Mouse (Mus musculus): ENCODE measurements at regions not wholly inside any gene's neighbourhood (a gene's known extent, or its start where the extent isn't known, plus 50 kb on each side); places are given as distances from the start of the nearest gene placed in this dataset.

DNA sequence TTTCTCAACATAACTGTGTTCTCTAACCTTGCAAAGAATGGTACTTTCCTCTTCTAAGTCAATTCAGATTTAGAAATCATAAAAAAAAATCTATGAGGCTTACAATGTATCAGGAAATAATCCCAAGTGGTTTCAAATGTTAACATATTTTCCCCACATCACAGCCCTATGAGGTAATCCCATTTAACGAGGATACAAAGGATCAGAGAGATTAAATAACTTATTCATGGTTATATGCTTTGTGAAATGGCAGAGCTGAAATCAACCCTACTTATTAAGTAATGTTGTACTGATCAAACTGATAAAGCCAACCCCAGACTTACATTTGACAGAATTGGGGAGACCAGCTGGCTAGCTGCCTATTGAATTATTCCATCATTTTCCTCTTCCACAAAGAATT lies 614.4 kb downstream of the Ntrk3 start:
- DNase-seq (ENCODE audit: low spot score) = no peak

DNA sequence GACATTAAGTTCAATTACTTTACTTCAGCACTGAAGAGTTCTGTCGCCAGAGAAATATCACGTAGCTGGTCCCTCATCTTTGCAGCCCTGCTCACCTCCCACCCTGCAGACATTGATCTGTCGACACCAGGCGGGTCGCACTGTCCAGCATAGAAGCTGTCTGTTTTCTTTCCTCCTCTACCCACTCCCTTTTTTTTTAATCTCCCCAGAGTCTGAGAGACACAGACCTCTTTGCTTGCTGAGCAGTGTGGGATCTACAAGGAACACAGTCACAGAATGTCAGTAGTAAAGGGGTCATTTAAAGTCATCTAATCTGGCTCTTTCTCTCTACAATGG lies 616.7 kb downstream of the Ntrk3 start:
- DNase-seq (ENCODE audit: low spot score) = no peak

- DNase-seq (ENCODE audit: low spot score) = no peak
Measured at GRCm38 (mm10) chr7:78120462-78121150, 617.2 kb downstream of the Ntrk3 start.

DNA sequence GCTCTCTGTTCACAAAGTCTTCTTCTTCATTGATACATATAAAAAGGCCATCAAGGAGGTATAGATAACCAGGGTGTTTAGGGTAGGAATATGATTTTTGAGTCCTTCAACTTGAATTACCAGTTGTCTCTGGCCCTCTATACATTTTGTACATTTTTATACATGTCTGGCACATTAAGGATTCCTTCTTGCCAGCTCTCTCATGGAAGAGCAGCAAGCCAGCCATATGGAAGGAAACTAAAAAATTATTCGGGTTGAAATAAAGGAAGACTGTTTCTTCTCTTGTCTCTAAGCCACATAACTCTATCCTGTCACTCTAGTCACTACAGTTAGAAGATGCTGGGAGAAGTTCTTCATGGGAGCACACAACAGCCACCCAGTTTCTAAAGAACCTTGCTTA lies 618.0 kb downstream of the Ntrk3 start:
- DNase-seq (ENCODE audit: low spot score) = no peak

GRCm38 (mm10) chr7:78111291-78111690 lies 626.5 kb downstream of the Ntrk3 start:
- DNase-seq (ENCODE audit: low spot score) = no peak

- no peak for DNase-seq (ENCODE audit: low spot score)
Measured at GRCm38 (mm10) chr7:78103536-78104279, 634.1 kb downstream of the Ntrk3 start.

DNA sequence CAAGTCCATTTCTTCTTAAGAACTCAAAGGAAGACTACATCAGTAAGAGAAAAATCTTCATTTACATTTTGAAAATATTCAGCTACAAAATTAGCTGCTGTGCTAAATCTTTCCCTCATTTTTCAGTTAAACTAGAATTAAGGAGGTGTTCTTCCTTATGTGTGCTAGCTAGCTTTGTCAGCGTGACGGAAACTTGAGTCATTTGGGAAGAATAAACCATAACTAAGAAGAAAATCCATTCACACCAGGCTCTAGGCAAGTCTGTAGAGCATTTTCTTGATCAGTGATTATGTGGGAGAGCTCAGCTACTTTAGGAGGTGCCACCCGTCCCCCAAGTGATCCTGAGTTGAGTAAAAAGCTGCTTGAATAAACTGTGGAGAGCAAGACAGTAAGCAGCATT lies 635.4 kb downstream of the Ntrk3 start:
- DNase-seq (ENCODE audit: low spot score) = no peak

DNA sequence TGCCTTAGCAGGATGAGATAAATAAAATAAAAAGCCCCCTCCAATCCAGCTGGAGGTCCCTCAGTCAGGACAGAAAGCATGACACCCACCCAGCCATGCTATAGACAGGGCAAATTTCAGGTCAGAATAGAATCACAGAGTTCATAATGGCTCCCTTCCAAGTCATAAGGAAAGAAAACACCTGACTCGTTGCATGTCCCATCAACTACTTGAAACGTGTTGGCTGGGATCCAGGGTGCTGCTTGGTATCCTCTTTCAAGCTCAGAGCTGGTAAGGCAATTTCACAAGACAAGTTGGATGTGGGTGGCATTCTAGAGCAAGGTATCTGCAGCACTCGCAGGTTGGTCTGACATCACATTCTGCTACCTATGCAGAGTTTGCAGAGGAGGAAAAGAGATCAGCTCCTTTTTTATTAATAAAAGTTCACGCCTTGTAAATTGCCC lies 651.2 kb downstream of the Ntrk3 start:
- no peak for DNase-seq (ENCODE audit: low spot score)

GRCm38 (mm10) chr7:78085783-78086565 lies 651.8 kb downstream of the Ntrk3 start:
- no peak for DNase-seq (ENCODE audit: low spot score)

- no peak for DNase-seq (ENCODE audit: low spot score)
Measured at GRCm38 (mm10) chr7:78079708-78080107, 658.1 kb downstream of the Ntrk3 start.

DNA sequence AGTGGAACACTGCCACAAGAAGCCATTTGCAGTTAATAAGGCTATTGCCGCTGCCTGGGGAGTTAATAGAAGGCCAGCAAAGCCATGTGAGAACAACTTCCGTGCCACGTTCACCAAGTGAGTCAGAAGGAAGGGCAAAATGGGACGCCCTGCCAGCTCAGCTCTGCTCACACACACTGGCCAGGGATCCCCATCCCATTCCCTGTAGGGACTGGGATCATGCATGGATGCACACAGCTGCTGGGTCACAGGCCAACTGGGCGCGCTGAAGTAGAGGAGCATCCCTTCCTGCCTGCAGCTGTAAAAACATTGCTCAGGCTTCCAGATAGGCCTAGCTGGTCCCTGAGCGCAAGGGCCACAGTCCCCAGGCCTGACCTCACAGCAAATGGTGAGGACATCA lies 666.7 kb downstream of the Ntrk3 start:
- DNase-seq (ENCODE audit: low spot score) = peak; percentile 55

GRCm38 (mm10) chr7:78061631-78062030 lies 676.2 kb downstream of the Ntrk3 start:
- DNase-seq (ENCODE audit: low spot score) = no peak

GRCm38 (mm10) chr7:78049606-78050005 lies 688.2 kb downstream of the Ntrk3 start:
- peak; percentile 9 for DNase-seq (ENCODE audit: low spot score)

DNA sequence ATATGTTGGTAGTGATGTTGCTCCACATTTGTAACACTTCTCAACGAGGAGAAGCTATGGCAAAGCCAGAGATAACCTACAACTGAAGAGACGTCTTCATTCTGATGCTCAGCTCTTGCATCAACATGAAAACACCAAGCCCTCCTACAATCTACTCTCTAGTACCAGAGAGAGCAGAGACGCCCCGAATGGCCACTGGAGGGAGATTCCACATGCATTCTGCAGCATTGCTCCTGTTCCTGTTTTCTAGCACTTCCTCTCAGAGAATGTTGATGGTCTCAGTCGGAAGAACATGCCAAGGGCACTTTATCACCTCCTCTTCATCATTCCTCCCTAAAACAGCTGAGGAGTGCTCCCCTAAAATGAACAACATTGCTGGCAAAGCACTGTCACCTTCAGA lies 692.4 kb downstream of the Ntrk3 start:
- DNase-seq (ENCODE audit: low spot score) = peak; percentile 11

DNA sequence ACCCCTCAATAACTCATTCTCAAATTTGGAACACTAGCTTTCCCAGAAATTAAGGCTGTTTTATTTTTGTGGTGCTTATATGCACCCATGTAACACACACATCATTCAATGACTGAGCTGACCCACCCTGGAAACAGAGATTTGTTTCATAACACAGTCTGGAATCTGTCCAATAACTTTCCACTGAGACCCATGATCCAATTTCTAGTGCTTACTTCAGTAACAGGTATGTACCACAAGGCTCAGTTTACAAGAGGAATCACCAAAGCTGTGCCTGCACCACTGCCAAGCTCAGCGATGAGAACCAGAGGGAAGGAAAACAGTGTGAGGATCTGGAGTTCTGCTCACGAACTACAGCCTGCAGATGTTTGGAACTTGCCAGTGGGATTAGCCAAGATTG lies 706.8 kb downstream of the Ntrk3 start:
- no peak for DNase-seq (ENCODE audit: low spot score)

GRCm38 (mm10) chr7:78026992-78027615 lies 710.7 kb downstream of the Ntrk3 start:
- DNase-seq (ENCODE audit: low spot score) = no peak

DNA sequence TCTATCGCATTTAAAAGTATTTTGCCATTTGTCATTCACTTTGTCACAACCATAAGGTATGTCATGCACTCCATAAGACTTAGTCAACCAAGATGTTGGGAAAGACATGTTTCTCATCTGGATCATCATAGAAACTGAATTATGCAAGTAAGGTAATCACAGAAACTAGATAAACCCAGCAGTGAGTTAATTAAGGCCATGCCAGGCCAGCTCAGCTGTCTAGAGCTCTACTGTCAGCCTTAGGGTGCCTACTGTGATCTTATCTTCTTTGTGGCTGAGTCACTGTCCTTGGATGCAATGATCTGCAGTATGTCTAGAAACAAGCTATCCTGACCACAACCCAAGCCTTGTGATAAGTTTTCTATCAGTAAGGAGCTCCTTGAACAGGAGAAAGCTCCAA lies 714.2 kb downstream of the Ntrk3 start:
- no peak for DNase-seq (ENCODE audit: low spot score)

- DNase-seq (ENCODE audit: low spot score) = no peak
Measured at GRCm38 (mm10) chr7:78023075-78023474, 714.7 kb downstream of the Ntrk3 start.

DNA sequence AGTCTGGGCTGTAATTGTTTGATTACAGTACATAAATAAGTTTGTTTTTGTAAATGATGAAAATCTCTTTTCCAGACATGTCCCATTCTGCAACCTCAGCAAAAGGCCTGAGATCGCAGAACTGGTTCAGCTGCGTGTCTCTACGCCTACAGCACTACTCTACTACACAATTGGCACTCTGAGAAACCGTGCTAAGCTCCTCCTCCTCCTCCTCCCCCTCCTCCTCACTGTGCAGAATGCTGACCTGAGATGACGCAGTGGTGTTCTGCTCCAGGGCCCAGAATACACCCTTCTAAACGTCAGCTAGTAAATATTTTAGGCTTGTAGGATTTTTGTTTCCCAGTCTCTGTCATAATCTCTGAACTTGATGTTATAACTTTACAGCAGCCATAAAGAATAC lies 724.2 kb downstream of the Ntrk3 start:
- DNase-seq (ENCODE audit: low spot score) = no peak

DNA sequence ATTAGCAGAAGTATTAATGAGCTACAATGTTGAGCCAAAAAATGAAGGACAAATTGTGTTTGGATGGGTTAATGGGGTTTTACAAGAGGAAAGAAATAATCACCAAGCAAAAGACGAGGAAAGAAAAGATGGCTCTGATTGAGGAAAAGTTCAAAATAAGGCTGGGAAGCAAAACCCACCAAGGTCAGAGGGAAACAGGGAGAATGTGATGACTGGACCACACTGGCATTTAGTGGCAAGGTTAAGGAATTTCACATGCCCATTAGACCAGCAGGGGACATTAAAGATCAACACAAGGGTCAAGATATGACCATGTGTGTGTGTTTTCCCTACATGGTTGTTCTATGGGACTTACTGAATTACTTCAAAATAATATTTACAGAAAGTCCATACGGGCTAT lies 734.7 kb downstream of the Ntrk3 start:
- no peak for DNase-seq (ENCODE audit: low spot score)

GRCm38 (mm10) chr7:77993840-77994239 lies 744.0 kb downstream of the Ntrk3 start:
- DNase-seq (ENCODE audit: low spot score) = no peak

- DNase-seq (ENCODE audit: low spot score) = no peak
Measured at GRCm38 (mm10) chr7:77990150-77990549, 747.7 kb downstream of the Ntrk3 start.

DNA sequence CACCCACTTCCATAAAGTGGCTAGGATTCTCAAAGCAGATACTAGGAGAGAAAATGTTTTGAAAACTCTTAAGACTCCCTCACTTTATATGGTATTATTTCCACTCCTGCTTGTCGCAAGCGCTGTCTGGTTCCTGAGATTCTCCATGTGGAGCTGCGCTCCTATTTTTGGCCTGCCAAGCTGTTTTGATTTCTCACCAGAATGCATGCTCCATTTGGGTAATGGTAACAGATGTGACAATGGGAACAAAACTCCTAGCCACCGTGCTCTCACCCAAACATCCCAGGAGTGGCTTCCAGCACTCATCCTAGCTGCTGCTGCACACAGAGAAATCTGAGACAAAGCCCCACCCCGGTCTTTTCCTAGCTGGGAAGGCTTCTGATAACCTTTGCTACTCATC lies 749.6 kb downstream of the Ntrk3 start:
- no peak for DNase-seq (ENCODE audit: low spot score)
